Mouse (Mus musculus): Measurements from ENCODE around the gene Sox5.

Gene Sox5

DNA sequence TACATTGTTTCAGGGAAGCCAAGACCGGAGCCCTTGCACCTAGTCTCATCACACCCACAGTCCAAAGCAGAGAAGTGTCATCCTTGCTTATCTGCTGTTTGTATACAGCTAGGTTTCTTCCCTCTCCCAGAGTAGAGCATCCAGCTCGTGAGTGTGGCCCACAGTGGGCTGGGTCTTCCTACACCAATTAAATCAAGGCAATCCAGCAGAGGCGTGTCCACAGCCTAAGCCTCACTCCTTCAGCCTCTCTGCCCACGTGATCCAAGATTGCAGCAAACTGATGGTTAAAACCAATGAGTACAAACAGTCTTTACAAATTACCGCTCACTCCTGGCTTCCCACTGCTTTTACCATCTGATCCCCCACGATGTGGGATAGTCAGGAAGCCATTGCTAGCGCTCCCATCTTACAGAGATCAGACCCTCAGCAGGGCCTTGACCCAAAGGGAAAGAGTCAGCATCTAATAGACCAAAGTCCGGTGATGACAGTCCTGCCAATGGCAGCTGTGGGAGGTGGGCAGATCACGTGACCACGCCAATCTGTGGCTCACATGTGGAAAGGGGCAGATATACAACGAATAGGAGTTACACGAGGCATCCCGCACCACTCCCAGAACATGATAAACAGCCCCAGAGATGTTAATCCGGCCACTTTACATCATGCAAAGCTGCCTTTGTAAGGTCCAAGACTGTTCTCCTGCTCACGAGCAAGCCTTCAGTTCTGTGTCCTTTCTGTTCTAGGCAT lies 9.4 kb downstream of the Sox5 start:
- DNase-seq: no peak

DNA sequence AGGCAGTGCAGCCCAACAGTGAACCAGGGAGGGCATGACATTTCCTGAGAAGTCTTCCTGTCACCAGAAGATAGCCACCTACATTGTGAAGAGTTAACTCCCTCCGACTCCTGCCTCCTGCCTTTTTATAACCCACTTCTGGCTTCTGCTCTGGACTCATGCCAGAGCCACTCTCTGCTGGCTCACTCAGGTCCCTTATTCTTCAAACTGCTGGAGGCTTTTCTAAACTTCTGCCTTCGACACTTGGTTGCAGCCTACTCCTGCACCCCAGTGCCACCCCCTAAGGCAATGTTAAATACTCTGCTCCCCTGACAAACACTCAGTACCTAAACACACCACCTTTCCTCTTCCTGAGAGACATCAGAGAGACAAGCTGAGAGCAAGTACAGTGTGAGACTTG lies 12.7 kb downstream of the Sox5 start:
- DNase-seq: no peak

DNA sequence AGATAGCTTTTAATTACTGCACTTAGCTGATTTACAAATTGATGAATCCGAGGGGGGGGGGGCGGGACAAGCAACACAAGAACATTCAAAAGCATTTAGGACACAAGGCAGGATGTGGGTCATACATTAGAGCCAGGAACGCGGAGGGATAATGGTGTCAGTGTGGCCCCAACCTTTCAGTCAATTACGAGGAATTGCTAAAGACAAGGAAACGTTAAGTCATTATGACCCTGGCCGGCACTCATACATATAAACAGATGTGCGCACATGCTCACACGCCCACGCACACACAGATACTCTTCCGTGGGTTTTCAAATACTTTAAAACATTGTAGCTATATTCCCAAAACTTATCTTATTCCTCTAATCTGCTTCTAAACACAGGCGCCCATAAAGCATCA lies 19.9 kb downstream of the Sox5 start:
- DNase-seq: no peak

GRCm38 (mm10) chr6:144759193-144759592 lies 22.6 kb downstream of the Sox5 start:
- DNase-seq: peak; percentile 45

DNA sequence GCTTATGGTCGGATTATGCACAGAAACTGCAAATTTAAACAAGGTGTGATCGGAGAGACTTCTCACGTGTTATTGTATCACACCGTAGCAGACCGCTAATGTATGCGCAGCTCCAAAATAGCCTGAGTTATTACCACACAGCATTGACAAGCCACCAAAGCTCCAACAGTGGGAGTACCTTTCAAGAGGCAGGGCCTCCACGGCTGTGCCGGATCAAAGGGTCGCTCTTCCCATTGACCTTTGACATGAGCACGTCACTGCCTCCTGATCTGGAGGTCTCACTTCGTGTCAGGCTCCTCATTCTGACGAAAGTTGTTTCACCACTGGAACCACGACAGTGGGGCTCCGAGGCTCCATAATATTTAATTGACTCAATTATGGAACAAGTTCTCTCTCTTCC lies 24.4 kb downstream of the Sox5 start:
- DNase-seq: peak; percentile 22

DNA sequence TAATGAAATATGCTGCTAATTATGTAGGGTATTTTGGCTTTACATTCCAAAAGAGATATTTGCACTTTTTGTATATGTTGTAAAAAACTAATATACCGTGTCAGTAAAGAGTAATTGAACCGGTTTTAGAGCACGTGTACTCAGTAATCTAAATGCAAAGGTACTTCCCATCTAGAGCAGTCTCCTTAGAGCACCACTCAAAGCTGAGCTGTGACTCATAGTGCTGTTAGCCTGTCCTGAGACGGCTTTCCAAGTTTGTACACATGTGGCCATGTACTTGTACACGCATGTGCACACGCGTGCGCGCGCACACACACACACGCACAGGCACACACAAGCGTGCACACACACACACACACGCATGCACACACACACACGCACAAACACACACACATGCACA lies 25.3 kb downstream of the Sox5 start:
- no peak for DNase-seq

- DNase-seq: no peak
Measured at GRCm38 (mm10) chr6:144755304-144755703, 26.5 kb downstream of the Sox5 start.

DNA sequence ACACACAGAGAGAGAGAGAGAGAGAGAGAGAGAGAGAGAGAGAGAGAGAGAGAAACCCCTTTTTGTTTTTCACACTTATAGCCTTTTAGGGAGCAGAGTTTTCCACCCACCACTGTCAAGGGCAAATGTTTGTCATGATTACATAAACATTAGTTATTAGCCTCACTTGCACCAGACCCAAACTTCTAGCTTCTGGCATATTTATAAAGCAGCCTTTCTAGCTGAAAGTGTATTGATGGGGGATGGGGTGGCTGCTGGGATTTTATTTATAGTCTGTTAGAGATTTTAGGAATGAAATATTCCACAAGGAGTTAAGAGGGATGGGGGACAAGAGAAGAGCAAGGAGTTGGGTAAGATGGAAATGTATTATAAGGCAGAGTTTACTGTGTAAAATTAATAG lies 27.4 kb downstream of the Sox5 start:
- no peak for DNase-seq

DNA sequence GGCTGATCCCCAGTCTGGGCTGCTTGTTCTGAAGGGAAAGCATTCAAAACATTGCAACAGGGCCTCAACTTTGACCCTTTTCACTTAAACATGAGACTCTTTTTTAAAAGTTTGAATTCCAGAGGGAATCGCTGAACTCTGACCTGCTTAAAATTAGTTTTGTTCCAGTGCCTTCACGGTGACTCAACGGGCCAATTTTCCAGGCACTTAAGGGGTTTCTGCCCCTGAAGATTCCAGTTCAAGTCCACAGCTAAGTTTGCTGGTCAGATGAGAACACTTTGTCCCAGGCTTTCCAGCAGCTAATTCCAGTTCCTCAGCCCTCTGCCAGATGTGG lies 27.8 kb downstream of the Sox5 start:
- DNase-seq: no peak

- DNase-seq: no peak
Measured at GRCm38 (mm10) chr6:144753225-144753962, 28.4 kb downstream of the Sox5 start.

DNA sequence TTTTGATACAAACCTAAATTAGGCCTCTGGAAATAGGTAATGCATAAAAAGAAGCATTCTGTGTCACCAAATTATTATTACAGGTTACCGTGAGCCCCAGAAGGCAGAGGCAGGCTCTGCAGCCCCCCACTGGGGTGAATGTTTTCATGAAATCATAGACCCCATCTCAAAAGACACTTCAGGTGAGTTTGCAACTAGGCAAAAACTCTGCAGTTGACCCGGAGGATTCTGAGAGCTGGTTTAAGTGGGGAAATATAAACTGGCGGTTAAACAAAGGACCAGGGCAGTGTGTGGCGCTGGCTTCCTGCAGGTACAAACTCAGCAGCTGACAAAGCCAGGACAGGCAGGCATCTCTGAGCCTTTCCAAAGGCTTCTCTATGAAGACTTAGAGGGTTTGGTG lies 30.2 kb downstream of the Sox5 start:
- no peak for DNase-seq

GRCm38 (mm10) chr6:144750197-144750596 lies 31.6 kb downstream of the Sox5 start:
- DNase-seq: no peak

- DNase-seq: no peak
Measured at GRCm38 (mm10) chr6:144746436-144746835, 35.3 kb downstream of the Sox5 start.

DNA sequence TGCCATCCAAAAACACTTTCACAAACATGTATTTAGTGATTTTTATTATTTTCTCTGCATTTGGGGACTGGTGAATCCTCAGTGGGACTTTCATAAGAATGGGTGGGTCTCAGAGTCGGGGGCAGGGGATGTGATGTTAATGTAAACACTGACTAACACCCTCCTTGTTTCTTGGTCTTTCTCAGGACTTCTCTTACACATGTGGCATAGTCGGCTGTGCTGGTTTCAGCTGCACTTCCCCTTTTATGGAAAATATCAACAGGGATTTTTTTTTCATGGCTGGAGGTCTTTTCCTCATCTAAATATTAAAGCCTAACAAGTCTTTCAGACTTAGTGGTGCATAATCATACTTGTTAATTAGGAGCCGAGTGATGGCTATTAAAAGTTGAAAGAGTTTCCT lies 39.2 kb downstream of the Sox5 start:
- DNase-seq: no peak

- DNase-seq: no peak
Measured at GRCm38 (mm10) chr6:144741080-144741655, 40.6 kb downstream of the Sox5 start.

DNA sequence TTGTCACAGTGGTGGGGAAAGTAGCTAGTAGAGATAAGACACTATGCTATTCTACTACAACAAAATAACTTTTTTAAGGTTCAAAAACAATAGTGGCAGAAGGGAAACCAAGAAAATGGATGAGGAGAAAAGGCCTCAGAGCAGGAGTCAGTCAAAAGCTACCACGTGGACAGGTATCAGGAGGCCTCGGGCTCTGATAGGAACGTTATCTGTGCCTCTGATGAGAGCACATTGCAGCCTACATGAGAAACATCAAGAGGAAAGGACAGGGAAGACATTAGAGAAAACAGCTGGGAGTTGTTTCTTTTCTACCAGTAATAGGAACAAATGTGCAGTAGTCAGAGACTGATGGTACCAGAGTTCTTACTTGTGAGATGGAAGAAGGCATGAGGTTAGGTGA lies 41.4 kb downstream of the Sox5 start:
- no peak for DNase-seq

DNA sequence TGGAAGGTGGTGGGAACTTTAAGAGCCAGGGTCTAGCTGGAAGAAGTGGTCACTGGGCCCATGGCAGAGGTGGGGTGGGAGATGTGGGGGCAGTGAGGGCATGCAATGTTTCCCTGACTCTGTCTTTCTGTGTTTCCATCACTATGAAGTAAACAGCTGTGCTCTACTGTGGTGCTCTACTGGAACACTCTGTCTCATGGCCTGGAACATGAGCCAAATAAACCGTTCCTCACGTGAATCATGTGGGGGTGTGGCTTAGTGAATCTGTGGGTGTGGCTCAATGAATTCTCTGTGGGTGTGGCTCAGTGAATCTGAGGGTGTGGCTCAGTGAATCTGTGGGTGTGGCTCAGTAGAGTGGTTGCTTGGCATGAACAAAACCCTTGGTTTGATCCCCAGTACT lies 42.0 kb downstream of the Sox5 start:
- no peak for DNase-seq

DNA sequence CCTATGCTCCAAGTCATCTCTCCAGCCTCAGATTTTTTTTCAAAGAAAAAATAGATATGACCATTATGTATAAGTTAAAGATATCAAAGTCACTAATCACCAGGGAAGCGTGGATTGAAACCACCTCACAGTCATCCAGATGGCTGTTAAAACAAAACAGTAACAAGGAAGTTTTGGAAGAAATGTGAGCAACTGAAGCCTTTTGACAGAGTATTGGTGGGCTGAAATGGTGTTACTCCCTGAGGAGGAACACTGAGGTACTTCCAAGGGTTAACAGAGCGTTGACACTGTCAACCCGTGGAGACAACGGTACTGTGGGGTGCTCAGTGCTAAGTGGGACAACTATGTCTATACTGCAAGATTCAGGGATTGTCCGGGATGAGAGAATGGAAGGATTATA lies 44.0 kb downstream of the Sox5 start:
- DNase-seq: no peak

- no peak for DNase-seq
Measured at GRCm38 (mm10) chr6:144731251-144731970, 50.4 kb downstream of the Sox5 start.

GRCm38 (mm10) chr6:144723530-144724144 lies 58.1 kb downstream of the Sox5 start:
- no peak for DNase-seq

GRCm38 (mm10) chr6:144723024-144723423 lies 58.8 kb downstream of the Sox5 start:
- DNase-seq: no peak

DNA sequence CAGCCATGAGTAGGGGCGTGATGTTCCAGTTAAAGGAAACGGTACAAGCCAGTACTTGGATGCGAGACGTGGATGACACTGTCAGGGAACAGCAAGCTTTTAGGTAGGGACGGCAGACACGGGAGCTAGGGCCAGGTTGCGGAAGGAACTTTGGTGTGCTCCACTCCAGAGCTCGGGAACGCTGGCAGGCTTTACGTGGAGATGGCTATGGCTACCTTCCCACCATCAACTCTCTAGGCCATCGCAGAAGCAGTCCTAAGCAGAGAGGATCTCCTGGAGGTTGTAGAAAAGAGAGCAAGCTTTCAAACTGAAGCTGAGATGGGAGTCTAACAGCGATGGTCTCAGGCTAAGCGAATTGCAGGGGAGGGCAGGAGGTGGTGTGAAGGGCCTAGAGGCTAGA lies 60.9 kb downstream of the Sox5 start:
- no peak for DNase-seq

DNA sequence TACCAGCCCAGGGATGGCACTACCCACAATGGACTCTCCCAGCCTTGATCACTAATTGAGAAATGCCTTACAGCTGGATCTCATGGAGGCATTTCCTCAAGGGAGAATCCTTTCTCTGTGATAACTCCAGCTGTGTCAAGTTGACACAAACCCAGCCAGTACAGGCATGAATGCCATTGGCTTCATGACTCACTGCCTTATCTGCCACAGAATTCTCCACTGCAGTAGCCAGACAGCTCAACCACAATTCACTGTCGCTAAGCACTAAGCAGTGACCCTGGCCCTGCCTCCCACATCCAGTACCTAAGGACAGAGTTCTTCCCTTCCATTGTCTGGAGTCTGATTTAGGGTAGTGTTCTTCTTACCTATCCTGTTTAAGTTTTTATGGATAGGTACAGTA lies 65.4 kb downstream of the Sox5 start:
- no peak for DNase-seq

Data from liver (tissue).